Mouse (Mus musculus) stomach, postnatal 0 days (tissue): ENCODE results near the gene Psmd7.

Experiments
- CTCF ChIP-seq: IDR thresholded peaks from 2 replicates; pipeline ENCODE4 v1.5.1; 2016; ENCODE audit warnings: antibody characterized with exemption, low read depth, mild to moderate bottlenecking, moderate library complexity
- EP300 ChIP-seq: optimal IDR thresholded peaks from 2 replicates; pipeline ENCODE3; 2016; ENCODE audit warnings: antibody characterized with exemption

DNA sequence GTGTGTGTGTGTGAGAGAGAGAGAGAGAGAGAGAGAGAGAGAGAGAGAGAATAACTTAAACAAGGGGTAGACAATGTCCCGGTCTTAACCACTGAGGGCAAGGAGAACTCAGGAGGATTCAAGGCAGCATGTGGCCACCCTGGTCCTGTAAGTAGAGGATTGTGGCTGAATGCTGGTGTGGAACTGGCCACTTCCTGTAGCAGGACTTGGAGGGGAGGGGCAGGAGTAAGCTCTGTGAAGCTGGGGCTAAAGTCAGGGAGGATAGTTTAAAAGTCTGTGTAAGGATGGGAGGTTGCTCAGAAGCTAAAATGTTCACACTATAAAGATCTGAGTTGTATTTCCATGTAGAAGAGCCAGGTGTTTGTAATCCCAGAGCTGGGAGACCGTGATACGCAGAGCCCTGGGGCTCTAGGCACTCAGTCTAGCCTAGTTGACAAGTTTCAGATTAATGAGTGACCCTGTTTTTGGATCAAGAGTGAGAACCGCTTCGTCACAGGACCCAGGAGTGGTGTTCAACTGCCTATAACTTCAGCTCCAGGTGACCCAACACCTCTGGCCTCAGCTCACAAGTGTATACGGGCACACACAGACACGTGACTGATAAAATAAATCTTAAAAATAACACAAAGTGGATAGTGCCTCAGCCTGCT lies 16.7 kb downstream of the Psmd7 start:
- TF ChIP-seq CTCF: no peak
- no peak for TF ChIP-seq EP300
